Mouse (Mus musculus): Measurements from ENCODE around the gene Ugt2a3.

- TF ChIP-seq POLR2A (IDR thresholded peaks at IDR 0.05; ENCODE audit: borderline replicate concordance, extremely low read depth, low read depth, low read length), result no peak
- TF ChIP-seq CTCF (IDR thresholded peaks at IDR 0.05; ENCODE audit: insufficient read depth, low read length), result no peak
Observed at GRCm38 (mm10) chr5:87380234-87380633, 43.2 kb upstream of the Ugt2a3 start.
